Mouse (Mus musculus): Measurements from ENCODE around the gene Sun5. TPM values are rescaled to one million over a fixed set of nuclear protein-coding genes. Genes with fewer than 3 reads are reported as not detected.
"Not testable (repeated sequence)": the region's sequence is repeated elsewhere in the genome, so short reads cannot be mapped to it uniquely, and the experiment has no call there.

Sun5 gene
- polyA plus RNA-seq, 1 experiment = not detected

DNA sequence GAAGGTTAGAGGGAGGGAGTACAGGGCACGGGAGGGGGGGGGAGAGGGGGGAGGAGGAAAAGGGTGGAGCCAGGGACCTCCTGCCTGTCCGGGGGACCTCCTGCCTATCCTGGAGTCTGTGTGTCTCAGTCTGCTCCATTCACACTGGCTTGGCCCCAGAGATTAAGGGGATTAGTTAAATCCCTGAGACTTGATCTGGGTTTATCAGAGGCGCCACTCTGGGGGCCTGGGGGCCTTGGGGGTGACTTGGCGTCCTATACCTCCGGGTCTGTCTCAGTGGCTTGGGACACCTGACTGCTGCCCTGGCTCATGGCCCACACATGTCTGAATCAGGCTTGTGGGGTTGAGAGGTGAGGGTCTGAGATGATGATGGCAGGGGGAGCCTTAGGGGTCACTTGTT, 17.3 kb downstream of the Sun5 start:
- TF ChIP-seq POLR2A (IDR thresholded peaks at IDR 0.05; ENCODE audit: borderline replicate concordance, extremely low read depth, insufficient read depth, insufficient read length, poor library complexity, severe bottlenecking) (no peak), CTCF (IDR thresholded peaks at IDR 0.05; ENCODE audit: borderline replicate concordance, extremely low read depth, insufficient read depth, insufficient read length) (no peak)
- peak; percentile 14 for DNase-seq (ENCODE audit: low read depth)

DNA sequence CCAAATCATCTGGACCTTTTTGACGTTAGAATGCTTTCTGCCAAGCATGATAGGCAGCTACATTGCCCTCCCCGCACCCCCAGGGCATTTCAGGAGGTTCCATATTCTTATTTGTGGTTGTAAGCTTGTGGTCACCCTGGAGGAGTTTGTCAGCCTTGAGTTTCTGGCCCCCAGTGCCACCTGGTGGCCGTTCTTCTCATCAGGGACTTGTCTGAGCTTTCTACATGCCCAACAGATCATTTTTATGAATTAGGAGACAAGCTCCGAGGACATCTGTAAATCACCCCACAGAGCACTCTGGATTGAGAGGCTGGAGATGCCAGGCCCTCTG, 19.9 kb downstream of the Sun5 start:
- DNase-seq (ENCODE audit: low read depth) = peak; percentile 70
- TF ChIP-seq CTCF (IDR thresholded peaks at IDR 0.05; ENCODE audit: borderline replicate concordance, extremely low read depth, insufficient read depth, insufficient read length) (peak; percentile 63), POLR2A (IDR thresholded peaks at IDR 0.05; ENCODE audit: borderline replicate concordance, extremely low read depth, insufficient read depth, insufficient read length, poor library complexity, severe bottlenecking) (no peak)

DNA sequence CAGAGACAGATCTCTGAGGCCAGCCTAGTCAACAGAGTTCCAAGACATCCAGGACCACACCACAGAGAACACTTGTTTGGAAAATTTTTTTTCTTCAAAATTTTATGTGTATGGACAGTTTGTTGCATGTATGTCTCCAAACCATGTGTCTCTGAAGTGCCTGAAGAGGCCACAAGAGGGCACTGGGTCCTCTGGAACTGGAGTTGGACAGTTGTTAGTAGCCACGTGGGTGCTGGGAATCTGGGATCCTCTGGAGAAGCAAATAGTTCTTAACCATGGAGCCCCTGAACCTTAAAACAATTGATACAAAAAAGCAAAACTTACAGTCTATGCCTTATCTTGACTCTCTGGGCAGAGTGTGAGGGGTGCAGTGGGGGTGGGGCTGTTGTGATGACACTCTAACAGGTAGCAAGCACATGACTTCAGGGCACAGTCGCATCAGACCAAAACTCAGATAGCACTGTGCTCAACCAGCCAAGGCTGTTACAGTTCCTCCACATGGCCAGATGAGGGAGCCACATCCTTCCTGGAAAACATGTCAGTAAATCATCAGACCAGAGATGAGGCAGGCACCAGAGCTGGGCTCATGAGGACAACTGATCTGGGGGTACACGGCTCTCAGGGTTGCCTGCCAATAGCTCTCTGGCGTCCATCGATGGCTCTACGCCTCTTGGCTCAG, 20.4 kb downstream of the Sun5 start:
- DNase-seq (ENCODE audit: low read depth) = peak; percentile 11
- no peak for TF ChIP-seq POLR2A (IDR thresholded peaks at IDR 0.05; ENCODE audit: borderline replicate concordance, extremely low read depth, insufficient read depth, insufficient read length, poor library complexity, severe bottlenecking)
- peak; percentile 41; the same call in 1 of the 2 replicates for TF ChIP-seq CTCF (IDR thresholded peaks at IDR 0.05; ENCODE audit: borderline replicate concordance, extremely low read depth, insufficient read depth, insufficient read length)

DNA sequence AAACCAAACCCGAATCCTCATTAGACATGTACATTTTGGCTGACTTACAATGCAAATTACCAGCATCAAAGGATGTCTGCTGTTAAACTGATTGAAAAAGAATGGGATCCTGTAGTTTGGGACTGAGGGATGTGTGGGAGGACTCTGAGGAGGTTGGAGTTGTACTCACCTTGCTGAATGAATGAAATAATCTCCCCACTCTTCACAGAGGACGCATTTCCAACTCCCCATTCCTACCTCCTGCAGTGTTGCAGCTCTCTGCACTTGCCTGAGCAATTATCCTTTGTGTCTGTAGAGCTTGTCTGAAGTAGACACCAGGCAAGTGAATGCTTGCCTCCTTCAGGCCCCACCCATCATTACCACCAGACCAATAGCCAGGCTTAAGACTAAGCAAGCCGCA, 22.5 kb downstream of the Sun5 start:
- DNase-seq (ENCODE audit: low read depth) = no peak
- TF ChIP-seq CTCF (IDR thresholded peaks at IDR 0.05; ENCODE audit: borderline replicate concordance, extremely low read depth, insufficient read depth, insufficient read length) (no peak), POLR2A (IDR thresholded peaks at IDR 0.05; ENCODE audit: borderline replicate concordance, extremely low read depth, insufficient read depth, insufficient read length, poor library complexity, severe bottlenecking) (no peak)

DNA sequence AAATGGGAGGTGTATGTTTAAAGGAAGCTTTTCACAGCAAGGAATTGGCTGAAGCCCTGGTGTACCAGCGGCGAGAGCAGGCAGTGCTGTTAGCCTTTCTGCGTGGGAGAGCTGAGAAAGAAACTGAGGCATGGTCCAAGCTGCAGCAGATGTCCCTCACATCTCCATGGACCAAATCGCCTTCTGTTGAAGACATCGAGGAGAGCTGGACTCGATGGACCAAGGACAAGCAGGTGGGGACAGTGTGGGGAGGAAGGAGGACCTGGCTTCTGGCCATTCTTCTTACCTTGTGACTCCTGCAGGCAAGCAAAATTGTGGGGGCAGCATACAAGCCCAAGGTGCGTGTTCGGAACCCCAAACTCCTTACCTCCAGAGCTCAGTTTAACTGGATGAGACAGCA, 28.0 kb downstream of the Sun5 start:
- TF ChIP-seq CTCF (IDR thresholded peaks at IDR 0.05; ENCODE audit: borderline replicate concordance, extremely low read depth, insufficient read depth, insufficient read length) (no peak), POLR2A (IDR thresholded peaks at IDR 0.05; ENCODE audit: borderline replicate concordance, extremely low read depth, insufficient read depth, insufficient read length, poor library complexity, severe bottlenecking) (no peak)
- no peak for DNase-seq (ENCODE audit: low read depth)

DNA sequence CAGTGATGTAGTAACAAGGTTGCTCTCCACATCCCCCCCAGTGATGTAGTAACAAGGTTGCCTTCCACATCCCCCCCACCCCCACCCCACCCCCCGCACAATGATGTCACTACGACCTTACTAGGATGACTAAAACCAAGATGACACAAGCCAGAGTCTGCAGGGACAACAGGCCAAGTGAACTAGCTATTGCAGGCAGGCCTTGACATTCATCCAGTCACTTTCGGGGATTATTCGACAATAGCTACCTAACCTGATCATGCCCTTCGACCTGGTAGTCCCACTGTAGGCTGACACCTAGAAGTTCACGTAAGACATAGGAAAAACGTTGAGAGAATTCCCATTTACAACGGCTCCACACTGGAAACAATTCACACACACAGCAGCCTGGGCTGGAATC, 37.6 kb downstream of the Sun5 start:
- DNase-seq (ENCODE audit: low read depth) = no peak
- TF ChIP-seq CTCF (IDR thresholded peaks at IDR 0.05; ENCODE audit: borderline replicate concordance, extremely low read depth, insufficient read depth, insufficient read length) = no peak
- TF ChIP-seq POLR2A (IDR thresholded peaks at IDR 0.05; ENCODE audit: borderline replicate concordance, extremely low read depth, insufficient read depth, insufficient read length, poor library complexity, severe bottlenecking) = no peak

DNA sequence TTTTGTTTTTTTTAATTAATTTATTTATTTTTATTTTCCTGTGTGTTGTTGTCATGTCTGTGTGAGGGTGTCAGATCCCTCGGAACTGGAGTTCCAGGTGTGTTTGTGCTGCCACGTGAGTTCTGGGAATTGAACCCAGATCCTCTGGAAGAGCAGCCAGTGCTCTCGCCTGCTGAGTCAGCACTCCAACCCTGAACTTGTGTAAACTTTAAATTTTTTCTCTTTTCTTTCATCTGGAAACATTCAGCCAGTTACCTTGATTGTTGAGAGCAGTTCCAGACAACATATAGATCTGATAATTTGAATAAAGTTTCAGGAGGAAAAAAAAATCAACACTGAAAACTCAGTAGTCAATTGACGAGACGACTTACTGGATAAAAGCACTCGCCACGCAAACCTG, 42.2 kb downstream of the Sun5 start:
- TF ChIP-seq CTCF (IDR thresholded peaks at IDR 0.05; ENCODE audit: borderline replicate concordance, extremely low read depth, insufficient read depth, insufficient read length) = no peak
- TF ChIP-seq POLR2A (IDR thresholded peaks at IDR 0.05; ENCODE audit: borderline replicate concordance, extremely low read depth, insufficient read depth, insufficient read length, poor library complexity, severe bottlenecking) = no peak
- no peak for DNase-seq (ENCODE audit: low read depth)

DNA sequence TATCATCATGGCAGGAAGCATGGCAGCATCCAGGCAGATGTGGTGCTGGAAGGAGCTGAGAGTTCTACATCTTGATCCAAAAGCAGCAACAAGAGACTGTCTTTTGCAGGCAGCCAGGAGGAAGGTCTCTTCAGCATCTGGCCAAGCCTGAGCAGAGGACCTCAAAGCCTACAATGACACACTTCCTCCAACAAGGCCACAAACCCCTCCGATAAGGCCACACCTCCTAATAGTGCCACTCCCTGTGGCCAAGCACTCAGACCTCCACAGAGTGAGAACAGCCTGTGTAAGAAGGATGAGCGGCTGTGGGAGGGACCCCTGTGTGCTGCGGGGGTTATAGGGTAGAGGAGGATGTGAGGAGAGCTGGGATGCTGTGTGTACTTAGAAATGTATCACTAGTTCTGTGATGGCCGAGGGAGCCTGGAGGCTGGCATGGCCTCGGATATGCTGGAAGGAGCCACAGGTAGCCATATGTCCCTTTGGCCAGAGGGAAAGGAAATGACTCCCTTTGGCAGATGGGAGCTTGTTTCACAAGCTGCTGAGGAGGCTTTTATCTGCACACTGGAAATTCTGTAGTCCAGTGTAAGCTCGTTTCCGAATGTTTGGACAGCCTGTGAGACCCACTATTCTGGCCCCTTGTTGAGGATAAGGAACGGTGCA, 43.6 kb downstream of the Sun5 start:
- TF ChIP-seq POLR2A (IDR thresholded peaks at IDR 0.05; ENCODE audit: borderline replicate concordance, extremely low read depth, insufficient read depth, insufficient read length, poor library complexity, severe bottlenecking) (no peak), CTCF (IDR thresholded peaks at IDR 0.05; ENCODE audit: borderline replicate concordance, extremely low read depth, insufficient read depth, insufficient read length) (no peak)

DNA sequence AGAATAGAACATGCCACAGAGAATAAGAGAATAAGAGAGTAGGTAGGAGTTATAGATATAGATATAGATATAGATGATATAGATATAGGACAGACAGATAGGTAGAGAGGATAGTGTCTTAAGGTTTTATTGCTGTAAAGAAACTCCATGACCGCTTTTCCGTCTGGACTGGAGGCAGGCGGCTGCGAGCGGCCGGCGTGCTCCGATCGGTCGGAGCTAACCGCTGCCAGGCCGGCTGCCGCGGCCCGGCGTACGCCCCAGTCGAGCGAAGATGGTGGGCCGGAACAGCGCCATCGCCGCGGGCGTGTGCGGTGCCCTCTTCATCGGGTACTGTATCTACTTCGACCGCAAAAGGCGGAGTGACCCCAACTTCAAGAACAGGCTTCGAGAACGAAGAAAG, 45.0 kb downstream of the Sun5 start:
- DNase-seq (ENCODE audit: low read depth) = not testable (repeated sequence)

More for the DNA sequence above, 43.6 kb downstream of the Sun5 start:
- no peak for DNase-seq (ENCODE audit: low read depth)

DNA sequence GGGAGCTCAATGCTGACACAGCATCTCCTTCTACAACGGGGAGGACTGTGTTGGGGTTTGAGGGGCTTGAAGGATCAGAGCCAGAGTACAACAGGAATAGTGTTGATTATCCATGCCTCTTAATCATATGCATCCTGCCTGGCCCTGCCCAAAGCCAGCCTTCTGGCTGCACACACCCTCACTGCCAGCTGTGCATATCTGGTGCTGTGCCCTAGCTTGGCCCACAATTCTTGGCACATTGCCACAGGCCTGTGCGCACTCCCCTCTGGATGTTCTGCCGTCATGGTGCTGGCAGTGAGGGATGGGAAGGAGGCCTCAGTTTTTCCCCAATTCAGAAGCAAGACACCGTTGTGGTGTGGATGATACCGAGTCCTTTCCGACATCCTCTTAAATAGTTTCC, 46.3 kb downstream of the Sun5 start:
- TF ChIP-seq CTCF (IDR thresholded peaks at IDR 0.05; ENCODE audit: borderline replicate concordance, extremely low read depth, insufficient read depth, insufficient read length) = no peak

DNA sequence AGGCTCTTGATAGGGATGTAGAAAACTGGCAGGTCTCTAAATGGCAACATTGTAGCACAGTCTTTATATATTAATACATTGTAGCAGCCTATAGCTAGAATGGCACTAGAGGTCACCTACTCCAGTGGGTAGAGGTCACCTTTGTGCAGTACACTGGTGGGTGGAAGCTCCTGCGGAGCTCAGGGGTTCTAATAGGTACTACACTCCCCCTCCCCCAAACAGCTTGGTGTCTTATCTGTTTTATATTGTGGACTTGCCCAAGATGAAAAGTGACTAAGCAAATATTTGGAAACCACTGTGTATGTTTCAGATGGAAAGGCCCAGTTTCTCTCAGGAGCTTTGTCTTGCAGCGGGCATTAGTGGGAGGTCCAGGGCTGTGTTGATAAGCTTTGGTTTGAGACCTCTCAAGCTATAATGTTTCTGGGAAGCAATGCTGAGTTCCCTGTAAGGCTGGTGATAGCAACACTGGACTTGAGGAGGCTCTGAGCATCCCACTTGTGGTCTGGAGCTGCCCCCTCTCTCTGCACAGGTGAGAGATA, 48.8 kb downstream of the Sun5 start:
- no peak for TF ChIP-seq POLR2A (IDR thresholded peaks at IDR 0.05; ENCODE audit: borderline replicate concordance, extremely low read depth, insufficient read depth, insufficient read length, poor library complexity, severe bottlenecking)
- TF ChIP-seq CTCF (IDR thresholded peaks at IDR 0.05; ENCODE audit: borderline replicate concordance, extremely low read depth, insufficient read depth, insufficient read length) = no peak
- no peak for DNase-seq (ENCODE audit: low read depth)

More for the DNA sequence above, 46.3 kb downstream of the Sun5 start:
- peak; percentile 71 for DNase-seq (ENCODE audit: low read depth)

DNA sequence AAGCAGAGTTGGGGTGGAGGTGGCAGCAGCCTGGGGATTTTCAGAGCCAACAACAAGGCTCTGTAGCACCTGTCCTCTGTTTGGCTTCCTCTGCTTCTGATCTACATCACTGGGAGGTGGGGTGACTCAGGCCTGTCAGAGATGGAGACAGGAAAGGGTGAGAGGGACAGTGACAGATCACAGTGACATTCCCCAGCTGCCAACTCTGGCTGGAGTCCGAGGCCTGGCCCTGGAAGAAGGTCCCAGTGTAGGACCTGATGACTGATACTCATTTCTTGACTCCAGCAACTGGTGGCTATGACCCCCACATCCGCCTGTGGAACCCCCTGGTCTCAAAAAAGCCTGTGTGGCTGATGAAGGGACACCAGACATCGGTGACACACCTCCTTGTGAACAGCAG, 61.0 kb downstream of the Sun5 start:
- DNase-seq (ENCODE audit: low read depth) = no peak
- TF ChIP-seq CTCF (IDR thresholded peaks at IDR 0.05; ENCODE audit: borderline replicate concordance, extremely low read depth, insufficient read depth, insufficient read length) (no peak), POLR2A (IDR thresholded peaks at IDR 0.05; ENCODE audit: borderline replicate concordance, extremely low read depth, insufficient read depth, insufficient read length, poor library complexity, severe bottlenecking) (no peak)

Data from brain, embryonic 14.5 days (tissue).